In the genomic region with DNA sequence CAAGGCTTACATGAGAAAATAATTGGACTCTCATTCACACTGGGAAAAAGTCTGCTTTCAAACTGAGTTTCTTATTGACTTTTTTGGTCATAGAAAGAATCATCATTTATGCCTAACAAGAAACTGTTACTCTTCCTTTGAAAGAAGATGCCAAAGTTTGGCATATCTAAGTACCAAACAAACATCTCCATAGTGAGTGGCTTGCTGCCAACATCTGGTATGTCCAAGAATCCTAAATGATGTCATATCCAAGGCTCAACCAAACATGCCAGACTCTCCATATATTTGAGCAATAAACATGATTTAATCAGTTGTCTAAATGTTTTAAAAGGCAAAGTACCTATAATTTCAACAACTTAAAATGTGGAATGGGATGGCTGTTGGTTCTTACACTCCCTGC, we compare ENCODE assay signal across 25 mouse cellular contexts. TPM values are rescaled to one million over a fixed set of nuclear protein-coding genes. Genes with fewer than 3 reads are reported as not detected.
DNase-seq lines count a peak whose midpoint lies in the region; ATAC-seq and TF ChIP-seq lines count a peak whose summit lies in the region.
"Had no signal": no experiment of that assay in that cellular context is flagged by ENCODE, and none has a peak within 500 bp of the region (broad histone marks: within the 10 kb centered on the region; RNA-seq: fewer than 3 reads in every experiment).

No protein-coding gene starts in this region.

- H3K27me3 ChIP-seq in hindbrain, embryonic 14.5 days (ENCODE audit: control insufficient read depth, insufficient read depth, low read length), result no peaks in the 10 kb centered on the region
- no peaks in the 10 kb centered on the region for H3K27me3 ChIP-seq in hindbrain, embryonic 16.5 days (replicated peaks; ENCODE audit: control insufficient read depth, insufficient read depth, low read length)
- H3K27me3 ChIP-seq in kidney, adult 2 months (replicated peaks; ENCODE audit: control insufficient read depth, insufficient read depth, low read length), result no peaks in the 10 kb centered on the region; the same call in 1 of the 2 replicates
- H3K27me3 ChIP-seq: embryonic facial prominence, embryonic 13.5 days; forebrain, embryonic 12.5 days; hindbrain, embryonic 12.5 days had no signal

- H3K27ac ChIP-seq in hindbrain, embryonic 14.5 days, result no peak overlapping the region
- no peak overlapping the region for H3K27ac ChIP-seq in hindbrain, embryonic 16.5 days (ENCODE audit: low read depth, low read length)
- no peak overlapping the region for H3K27ac ChIP-seq in kidney, adult 2 months (ENCODE audit: insufficient read depth, low read depth, low read length)
- H3K27ac ChIP-seq: embryonic facial prominence, embryonic 13.5 days; forebrain, embryonic 12.5 days; heart, embryonic 10.5 days; hindbrain, embryonic 12.5 days had no signal

- no peak overlapping the region for H3K4me2 ChIP-seq in hindbrain, embryonic 14.5 days (replicated peaks)
- no peak overlapping the region for H3K4me2 ChIP-seq in hindbrain, embryonic 16.5 days (ENCODE audit: low read length)
- H3K4me2 ChIP-seq: embryonic facial prominence, embryonic 13.5 days; forebrain, embryonic 12.5 days; hindbrain, embryonic 12.5 days had no signal

- DNase-seq in hindbrain, embryonic 14.5 days (ENCODE audit: low spot score), result peak; percentile 52
- peak; percentile 8 for DNase-seq in lung, postnatal 10 days
- DNase-seq in lung, postnatal 14 days, result no peak
- peak; percentile 9 for DNase-seq in Muller cell, postnatal 12 days (ENCODE audit: inconsistent ontology term)
- DNase-seq in adrenal gland, adult (ENCODE audit: inconsistent age in 2 of 2, low spot score in 1 of 2), result no peak
- no peak for DNase-seq in kidney, adult 2 months
- DNase-seq: adrenal gland, adult 8-10 months; adrenal gland, postnatal 36 days; B cell, adult 2 months; cerebellum, adult 11 months; cerebellum, adult 9-10 months; cerebellum, postnatal 36 days; gastrocnemius, postnatal 10 days; heart, adult 18-20 months; heart, postnatal 10 days; heart, postnatal 4 days had no signal

- TF ChIP-seq POLR2A in kidney, adult 2 months (IDR thresholded peaks at IDR 0.05; ENCODE audit: low read depth, low read length), result no peak

- no peak for ATAC-seq in hindbrain, embryonic 14.5 days (ENCODE audit: low FRiP score)
- no peak for ATAC-seq in hindbrain, embryonic 16.5 days
- ATAC-seq: CD4-positive, CD25-positive, alpha-beta regulatory T cell, adult 4 months; inflammation-experienced regulatory T-cells, adult 6 months; intestine, postnatal 0 days had no signal

- H3K9me3 ChIP-seq in hindbrain, embryonic 14.5 days (ENCODE audit: control insufficient read depth, low read length), result no peaks in the 10 kb centered on the region
- no peaks in the 10 kb centered on the region for H3K9me3 ChIP-seq in hindbrain, embryonic 16.5 days (ENCODE audit: control insufficient read depth, low read length)
- H3K9me3 ChIP-seq: embryonic facial prominence, embryonic 13.5 days; forebrain, embryonic 12.5 days; heart, embryonic 10.5 days; hindbrain, embryonic 12.5 days had no signal

- H3K9ac ChIP-seq in hindbrain, embryonic 14.5 days, result no peak overlapping the region
- H3K9ac ChIP-seq in hindbrain, embryonic 16.5 days (ENCODE audit: low read depth, low read length), result no peak overlapping the region
- H3K9ac ChIP-seq: embryonic facial prominence, embryonic 13.5 days; forebrain, embryonic 12.5 days; hindbrain, embryonic 12.5 days had no signal

- H3K4me1 ChIP-seq in hindbrain, embryonic 14.5 days (replicated peaks; ENCODE audit: control insufficient read depth, insufficient read depth, low read length), result no peaks in the 10 kb centered on the region
- no peaks in the 10 kb centered on the region for H3K4me1 ChIP-seq in hindbrain, embryonic 16.5 days (ENCODE audit: control insufficient read depth, insufficient read depth, low read depth, low read length)
- no peaks in the 10 kb centered on the region for H3K4me1 ChIP-seq in kidney, adult 2 months (ENCODE audit: control insufficient read depth, insufficient read depth, low read length)
- H3K4me1 ChIP-seq: embryonic facial prominence, embryonic 13.5 days; forebrain, embryonic 12.5 days; heart, embryonic 10.5 days; hindbrain, embryonic 12.5 days had no signal

- H3K4me3 ChIP-seq in hindbrain, embryonic 14.5 days (replicated peaks; ENCODE audit: low read length), result no peak overlapping the region
- H3K4me3 ChIP-seq in hindbrain, embryonic 16.5 days (ENCODE audit: low read length), result no peak overlapping the region
- no peak overlapping the region for H3K4me3 ChIP-seq in kidney, adult 2 months (ENCODE audit: insufficient read depth, low read depth, low read length)
- H3K4me3 ChIP-seq: embryonic facial prominence, embryonic 13.5 days; forebrain, embryonic 12.5 days; heart, embryonic 10.5 days; hindbrain, embryonic 12.5 days had no signal

- no peaks in the 10 kb centered on the region for H3K36me3 ChIP-seq in hindbrain, embryonic 14.5 days (replicated peaks; ENCODE audit: control insufficient read depth, insufficient read depth)
- no peaks in the 10 kb centered on the region for H3K36me3 ChIP-seq in hindbrain, embryonic 16.5 days (ENCODE audit: control insufficient read depth, insufficient read depth, low read length)
- no peaks in the 10 kb centered on the region for H3K36me3 ChIP-seq in kidney, adult 2 months (ENCODE audit: control insufficient read depth, insufficient read depth, low read length)
- H3K36me3 ChIP-seq: embryonic facial prominence, embryonic 13.5 days; forebrain, embryonic 12.5 days; G1E; heart, embryonic 10.5 days; hindbrain, embryonic 12.5 days had no signal

- TF ChIP-seq CTCF in kidney, adult 2 months (conservative IDR thresholded peaks at IDR 0.05; ENCODE audit: insufficient read depth, insufficient read length, low read depth, low read length), result no peak

RNA-seq across cellular contexts. Expression of a gene that starts 16.5 kb away (rescaled TPM):
- 891 and 894 TPM in 2 replicates for polyA plus RNA-seq in hindbrain, embryonic 14.5 days (2014; fragmentation: Nextera tagmentation; extraction: Ambion mirVana)
- 777 and 791 TPM in 2 replicates for polyA plus RNA-seq in hindbrain, embryonic 16.5 days (2015; fragmentation: Nextera tagmentation; extraction: Ambion mirVana)
- polyA plus RNA-seq in kidney, adult 2 months (2012; rRNA removed), result 137 and 153 TPM in 2 replicates

Comparison
In these comparisons a context has a peak if more than half of its experiments do, and no peak if none do; other contexts are left out.
1. DNase-seq: peak in hindbrain, embryonic 14.5 days (single experiment), lung, postnatal 10 days (single experiment) and Muller cell, postnatal 12 days (single experiment); none in lung, postnatal 14 days (single experiment), adrenal gland, adult (0 of 2) and kidney, adult 2 months (single experiment).